Mouse (Mus musculus) embryonic facial prominence, embryonic 14.5 days (tissue): ENCODE measurements at regions not wholly inside any gene's neighbourhood (a gene's known extent, or its start where the extent isn't known, plus 50 kb on each side); places are given as distances from the start of the nearest gene placed in this dataset.
A peak's percentile ranks its signal among the peaks of the same experiment; 100 is the strongest.
"Not testable (repeated sequence)": the region's sequence is repeated elsewhere in the genome, so short reads cannot be mapped to it uniquely, and the experiment has no call there.

Experiments used
- ATAC-seq: fragments of 200-750 bp; cut with Nextera tagmentation; 2 replicates; pipeline ENCODE4 v1.8.0; 2017; ENCODE audit warnings: low read depth, moderate number of reproducible peaks, moderate TSS enrichment
- DNase-seq: peaks from one replicate; pipeline ENCODE4 v3.0.0-alpha.2; 2015; ENCODE audit warnings: low spot score
- H3K27ac ChIP-seq: fragments of 300-500 bp; sonication (generic); replicated peaks from 2 replicates; pipeline ENCODE4 v1.5.1; 2014; ENCODE audit warnings: low read depth, mild to moderate bottlenecking, low read length, moderate library complexity
- H3K27me3 ChIP-seq: fragments of 300-500 bp; sonication (generic); replicated peaks from 2 replicates; pipeline ENCODE4 v1.6.1; 2014; ENCODE audit warnings: low read length; ENCODE audit not compliant: control insufficient read depth, insufficient read depth
- H3K36me3 ChIP-seq: fragments of 300-500 bp; sonication (generic); 2 replicates; pipeline ENCODE4 v1.6.1; 2014; ENCODE audit warnings: low read length, mixed read lengths; ENCODE audit not compliant: control insufficient read depth, insufficient read depth
- H3K4me1 ChIP-seq: fragments of 300-500 bp; sonication (generic); 2 replicates; pipeline ENCODE4 v1.6.1; 2014; ENCODE audit warnings: antibody characterized with exemption, low read length; ENCODE audit not compliant: control insufficient read depth, insufficient read depth
- H3K4me2 ChIP-seq: fragments of 300-500 bp; sonication (generic); 2 replicates; pipeline ENCODE4 v1.6.1; 2014; ENCODE audit warnings: low read depth, mild to moderate bottlenecking, low read length, moderate library complexity, mixed read lengths
- H3K4me3 ChIP-seq: fragments of 300-500 bp; sonication (generic); 2 replicates; pipeline ENCODE4 v1.5.1; 2014; ENCODE audit warnings: low read depth, mild to moderate bottlenecking, low read length
- H3K9ac ChIP-seq: fragments of 300-500 bp; sonication (generic); 2 replicates; pipeline ENCODE4 v1.6.1; 2014; ENCODE audit warnings: low read depth, mild to moderate bottlenecking, low read length, moderate library complexity, mixed read lengths
- H3K9me3 ChIP-seq: fragments of 300-500 bp; sonication (generic); 2 replicates; pipeline ENCODE4 v1.6.1; 2016; ENCODE audit warnings: low read length; ENCODE audit not compliant: control insufficient read depth
- WGBS: fragments of 180-500 bp; shearing (Covaris S2); extraction: QIAGEN DNeasy Blood & Tissue Kit; methylation state at CpG from one replicate; pipeline ENCODE4 v1.1.7; 2014; 5-methylcytosine and 5-hydroxymethylcytosine counted together

- no peak overlapping the region for H3K27ac ChIP-seq
- no peaks in the 10 kb centered on the region for H3K27me3 ChIP-seq
- H3K36me3 ChIP-seq, result no peaks in the 10 kb centered on the region
- DNase-seq (peak; percentile 9), ATAC-seq (no peak)
- H3K4me1 ChIP-seq, result no peaks in the 10 kb centered on the region
- H3K9me3 ChIP-seq, result no peaks in the 10 kb centered on the region
- 10% methylated on average over 1 of the region's 1 CpGs for whole genome bisulfite sequencing
- no peak overlapping the region for H3K4me2 ChIP-seq
- H3K4me3 ChIP-seq, result no peak overlapping the region
- no peak overlapping the region for H3K9ac ChIP-seq
Measured at GRCm38 (mm10) chr11:40309646-40310045, 385.4 kb downstream of the Mat2b start.

GRCm38 (mm10) chr11:40302568-40302967 is 392.4 kb downstream of the Mat2b start:
- H3K27me3 ChIP-seq, result no peaks in the 10 kb centered on the region
- no peaks in the 10 kb centered on the region for H3K9me3 ChIP-seq
- no peaks in the 10 kb centered on the region for H3K4me1 ChIP-seq
- no peak overlapping the region for H3K4me3 ChIP-seq
- WGBS, result 86% methylated on average over 2 of the region's 2 CpGs
- no peak overlapping the region for H3K9ac ChIP-seq
- DNase-seq, result no peak
- no peak overlapping the region for H3K27ac ChIP-seq
- H3K4me2 ChIP-seq, result no peak overlapping the region
- no peak for ATAC-seq
- no peaks in the 10 kb centered on the region for H3K36me3 ChIP-seq

GRCm38 (mm10) chr11:40299987-40300386 is 395.0 kb downstream of the Mat2b start:
- H3K27me3 ChIP-seq, H3K9me3 ChIP-seq, ATAC-seq, H3K27ac ChIP-seq, H3K4me2 ChIP-seq, H3K36me3 ChIP-seq, H3K9ac ChIP-seq, H3K4me1 ChIP-seq, DNase-seq, H3K4me3 ChIP-seq: not testable (repeated sequence)
- WGBS, result 76% methylated on average over 10 of the region's 10 CpGs

- 45% methylated on average over 1 of the region's 1 CpGs for WGBS
- H3K4me1 ChIP-seq, result no peaks in the 10 kb centered on the region
- H3K9me3 ChIP-seq, result no peaks in the 10 kb centered on the region
- no peak overlapping the region for H3K4me2 ChIP-seq
- H3K27me3 ChIP-seq, result no peaks in the 10 kb centered on the region
- H3K36me3 ChIP-seq, result no peaks in the 10 kb centered on the region
- H3K9ac ChIP-seq, result no peak overlapping the region
- no peak overlapping the region for H3K27ac ChIP-seq
- no peak for ATAC-seq
- no peak for DNase-seq
- no peak overlapping the region for H3K4me3 ChIP-seq
Measured at GRCm38 (mm10) chr11:40286936-40287335, 408.1 kb downstream of the Mat2b start.

GRCm38 (mm10) chr11:40286391-40286790 is 408.6 kb downstream of the Mat2b start:
- H3K9ac ChIP-seq, result no peak overlapping the region
- no peaks in the 10 kb centered on the region for H3K36me3 ChIP-seq
- H3K27me3 ChIP-seq, result no peaks in the 10 kb centered on the region
- no peak overlapping the region for H3K4me2 ChIP-seq
- ATAC-seq (no peak), DNase-seq (no peak)
- no peaks in the 10 kb centered on the region for H3K9me3 ChIP-seq
- H3K4me3 ChIP-seq, result no peak overlapping the region
- H3K27ac ChIP-seq, result no peak overlapping the region
- WGBS, result 66% methylated on average over 4 of the region's 4 CpGs
- no peaks in the 10 kb centered on the region for H3K4me1 ChIP-seq

- no peak for DNase-seq
- no peaks in the 10 kb centered on the region for H3K36me3 ChIP-seq
- no peaks in the 10 kb centered on the region for H3K9me3 ChIP-seq
- no peak overlapping the region for H3K4me3 ChIP-seq
- H3K4me2 ChIP-seq, result no peak overlapping the region
- H3K27ac ChIP-seq, result no peak overlapping the region
- no peak for ATAC-seq
- H3K4me1 ChIP-seq, result no peaks in the 10 kb centered on the region
- H3K27me3 ChIP-seq, result no peaks in the 10 kb centered on the region
- 86% methylated on average over 1 of the region's 1 CpGs for WGBS
- H3K9ac ChIP-seq, result no peak overlapping the region
Measured at GRCm38 (mm10) chr11:40276737-40277136, 418.3 kb downstream of the Mat2b start.

- Histone ChIP-seq H3K4me1 (no peaks in the 10 kb centered on the region), H3K27ac (no peak overlapping the region), H3K9me3 (no peaks in the 10 kb centered on the region), H3K4me2 (no peak overlapping the region), H3K4me3 (no peak overlapping the region), H3K36me3 (no peaks in the 10 kb centered on the region), H3K27me3 (no peaks in the 10 kb centered on the region), H3K9ac (no peak overlapping the region)
- no peak for ATAC-seq
- no peak for DNase-seq
- WGBS, result 81% methylated on average over 12 of the region's 12 CpGs
Measured at GRCm38 (mm10) chr11:40253123-40253522, 441.9 kb downstream of the Mat2b start.

- Histone ChIP-seq H3K9me3 (no peaks in the 10 kb centered on the region), H3K9ac (no peak overlapping the region), H3K4me2 (no peak overlapping the region), H3K4me3 (no peak overlapping the region), H3K36me3 (no peaks in the 10 kb centered on the region), H3K4me1 (no peaks in the 10 kb centered on the region), H3K27me3 (no peaks in the 10 kb centered on the region), H3K27ac (no peak overlapping the region)
- no peak for DNase-seq
- 92% methylated on average over 3 of the region's 3 CpGs for WGBS
- no peak for ATAC-seq
Measured at GRCm38 (mm10) chr11:40252399-40252798, 442.6 kb downstream of the Mat2b start.

- 73% methylated on average over 2 of the region's 2 CpGs for WGBS
- H3K27ac ChIP-seq, result no peak overlapping the region
- no peaks in the 10 kb centered on the region for H3K27me3 ChIP-seq
- H3K4me1 ChIP-seq, result no peaks in the 10 kb centered on the region
- H3K4me2 ChIP-seq, result no peak overlapping the region
- no peak overlapping the region for H3K4me3 ChIP-seq
- no peaks in the 10 kb centered on the region for H3K36me3 ChIP-seq
- no peak for ATAC-seq
- H3K9ac ChIP-seq, result no peak overlapping the region
- no peak for DNase-seq
- no peaks in the 10 kb centered on the region for H3K9me3 ChIP-seq
Measured at GRCm38 (mm10) chr11:40251131-40251530, 443.9 kb downstream of the Mat2b start.
